Mouse (Mus musculus): ENCODE results near the gene Gabra1.

DNA sequence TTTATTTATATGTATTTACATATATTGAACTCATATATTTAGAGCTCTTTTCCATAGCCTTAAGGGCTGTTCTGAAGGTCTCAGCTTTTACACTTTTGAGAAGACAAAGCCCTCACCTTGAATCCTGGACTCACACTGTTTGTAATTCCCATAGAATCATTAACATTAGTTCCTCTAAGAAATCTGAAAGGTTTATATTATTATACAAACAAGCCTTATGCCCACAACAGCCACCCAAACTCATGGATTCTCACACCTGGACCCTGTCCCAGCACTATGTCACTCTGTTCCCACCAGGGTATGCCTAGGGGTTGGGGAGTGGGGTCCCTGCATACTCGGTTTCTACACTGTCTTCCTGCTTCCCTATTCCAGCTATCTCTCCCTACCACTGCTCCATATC is 72.7 kb downstream of the Gabra1 start:
- TF ChIP-seq CTCF (IDR thresholded peaks at IDR 0.05; ENCODE audit: low read depth, low read length) (no peak), POLR2A (IDR thresholded peaks at IDR 0.05; ENCODE audit: insufficient read depth, low read length) (no peak)

Measured in ES-Bruce4 (cell line).